Mouse (Mus musculus): ENCODE data around the gene Nfatc2. TPM values are rescaled to one million over a fixed set of nuclear protein-coding genes. Genes with fewer than 3 reads are reported as not detected.

Gene Nfatc2
- total and polyA plus RNA-seq, 3 experiments: not detected

DNA sequence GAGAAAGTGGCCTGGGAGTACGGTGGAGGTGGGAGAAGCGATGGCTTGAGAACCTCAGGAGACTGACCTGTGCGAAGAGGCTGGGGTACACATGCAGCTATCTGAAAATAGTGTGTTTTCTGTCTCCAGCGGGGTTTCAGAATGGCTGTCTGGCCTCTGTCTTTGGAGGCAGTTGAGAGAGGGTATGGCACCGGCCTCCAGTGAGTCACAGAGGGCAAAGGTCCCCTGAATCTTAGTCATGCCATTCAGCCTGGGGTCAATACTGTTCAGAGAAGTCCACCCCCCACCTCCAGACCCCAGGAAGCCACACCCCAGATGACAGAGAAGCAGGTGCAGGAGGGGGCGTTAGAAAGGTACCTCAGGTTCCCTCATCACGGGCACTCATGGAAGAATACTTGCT lies 83.7 kb downstream of the Nfatc2 start:
- H3K9ac ChIP-seq (ENCODE audit: control insufficient read depth, low read depth, low read length, poor library complexity, severe bottlenecking): no peak overlapping the region
- no peaks in the 10 kb centered on the region for H3K79me2 ChIP-seq (ENCODE audit: control insufficient read depth, insufficient read depth, low read length, poor library complexity)
- no peak for DNase-seq (ENCODE audit: low read depth, low spot score)
- H3K27me3 ChIP-seq (ENCODE audit: control insufficient read depth in 1 of 2, insufficient read depth in 2 of 2, low read length in 2 of 2): no peaks in the 10 kb centered on the region
- no peak overlapping the region for H3K27ac ChIP-seq (ENCODE audit: control insufficient read depth, low read depth, low read length)
- H3K36me3 ChIP-seq (ENCODE audit: control insufficient read depth in 1 of 2, insufficient read depth in 2 of 2, low read length in 2 of 2): no peaks in the 10 kb centered on the region
- H3K4me3 ChIP-seq (ENCODE audit: control insufficient read depth in 1 of 2, insufficient read depth in 1 of 2, low read depth in 2 of 2, low read length in 2 of 2): no peak overlapping the region
- no peaks in the 10 kb centered on the region for H3K9me3 ChIP-seq (replicated peaks; ENCODE audit: insufficient read depth, low read length)
- TF ChIP-seq USF2 (IDR thresholded peaks at IDR 0.05; ENCODE audit: borderline replicate concordance in 1 of 2, insufficient read depth in 1 of 2, low read depth in 1 of 2, low read length in 2 of 2) (no peak), SMC3 (IDR thresholded peaks at IDR 0.05; ENCODE audit: low read depth, low read length) (no peak), TBP (IDR thresholded peaks at IDR 0.05; ENCODE audit: low read depth, low read length) (no peak)
- H3K4me1 ChIP-seq (ENCODE audit: control insufficient read depth in 1 of 2, insufficient read depth in 2 of 2, low read length in 2 of 2): no peaks in the 10 kb centered on the region

DNA sequence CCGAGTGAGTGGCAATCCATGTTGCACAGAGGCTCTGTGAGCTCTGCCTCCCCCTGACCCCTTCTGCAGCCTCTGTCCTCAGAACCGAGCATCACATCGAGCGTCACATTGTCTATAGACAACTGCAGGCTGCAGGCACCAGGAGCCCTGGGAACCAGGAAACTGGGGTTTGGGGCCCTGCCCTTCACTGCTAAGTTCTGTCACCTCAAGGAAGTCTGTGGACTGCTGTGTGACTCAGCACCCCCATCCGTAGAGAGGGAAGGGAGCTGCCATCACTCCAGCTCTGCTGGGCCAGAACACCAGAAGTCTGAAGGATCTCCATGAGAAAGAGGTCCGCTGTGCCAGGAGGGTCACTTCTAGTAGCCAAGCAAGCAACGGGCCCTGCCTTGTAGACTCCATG lies 84.7 kb downstream of the Nfatc2 start:
- TF ChIP-seq CHD1 (IDR thresholded peaks at IDR 0.05; ENCODE audit: low read depth, low read length) (no peak), E2F4 (IDR thresholded peaks at IDR 0.05; ENCODE audit: borderline replicate concordance, low read depth, low read length) (no peak), TBP (IDR thresholded peaks at IDR 0.05; ENCODE audit: low read depth, low read length) (no peak), MAZ (IDR thresholded peaks at IDR 0.05; ENCODE audit: low read depth, low read length) (no peak), SMC3 (IDR thresholded peaks at IDR 0.05; ENCODE audit: low read depth, low read length) (no peak), USF2 (IDR thresholded peaks at IDR 0.05; ENCODE audit: borderline replicate concordance in 1 of 2, insufficient read depth in 1 of 2, low read depth in 1 of 2, low read length in 2 of 2) (no peak), ZC3H11A (IDR thresholded peaks at IDR 0.05; ENCODE audit: low read depth, low read length) (no peak), MAX (IDR thresholded peaks at IDR 0.05; ENCODE audit: low read length) (no peak), EP300 (IDR thresholded peaks at IDR 0.05; ENCODE audit: low read depth in 1 of 2, low read length in 2 of 2) (no peak), POLR2A (IDR thresholded peaks at IDR 0.05; ENCODE audit: control insufficient read depth in 1 of 2, insufficient read depth in 1 of 2, low read depth in 1 of 2, low read length in 2 of 2, poor library complexity in 1 of 2) (no peak), TAL1 (IDR thresholded peaks at IDR 0.05; ENCODE audit: low read length) (no peak), ETS1 (IDR thresholded peaks at IDR 0.05; ENCODE audit: low read depth, low read length) (no peak), ELF1 (IDR thresholded peaks at IDR 0.05; ENCODE audit: low read depth, low read length) (no peak), MYC (IDR thresholded peaks at IDR 0.05; ENCODE audit: low read depth, low read length) (no peak), NELFE (IDR thresholded peaks at IDR 0.05; ENCODE audit: low read depth, low read length) (no peak)
- no peak for DNase-seq (ENCODE audit: low read depth, low spot score)
- Histone ChIP-seq H3K9me3 (replicated peaks; ENCODE audit: insufficient read depth, low read length) (no peaks in the 10 kb centered on the region), H3K9ac (ENCODE audit: control insufficient read depth, low read depth, low read length, poor library complexity, severe bottlenecking) (no peak overlapping the region), H3K4me3 (ENCODE audit: control insufficient read depth in 1 of 2, insufficient read depth in 1 of 2, low read depth in 2 of 2, low read length in 2 of 2) (no peak overlapping the region), H3K4me1 (ENCODE audit: control insufficient read depth in 1 of 2, insufficient read depth in 2 of 2, low read length in 2 of 2) (no peaks in the 10 kb centered on the region), H3K79me2 (ENCODE audit: control insufficient read depth, insufficient read depth, low read length, poor library complexity) (no peaks in the 10 kb centered on the region), H3K36me3 (ENCODE audit: control insufficient read depth in 1 of 2, insufficient read depth in 2 of 2, low read length in 2 of 2) (no peaks in the 10 kb centered on the region), H3K27ac (ENCODE audit: control insufficient read depth, low read depth, low read length) (no peak overlapping the region), H3K27me3 (ENCODE audit: control insufficient read depth in 1 of 2, insufficient read depth in 2 of 2, low read length in 2 of 2) (no peaks in the 10 kb centered on the region)

DNA sequence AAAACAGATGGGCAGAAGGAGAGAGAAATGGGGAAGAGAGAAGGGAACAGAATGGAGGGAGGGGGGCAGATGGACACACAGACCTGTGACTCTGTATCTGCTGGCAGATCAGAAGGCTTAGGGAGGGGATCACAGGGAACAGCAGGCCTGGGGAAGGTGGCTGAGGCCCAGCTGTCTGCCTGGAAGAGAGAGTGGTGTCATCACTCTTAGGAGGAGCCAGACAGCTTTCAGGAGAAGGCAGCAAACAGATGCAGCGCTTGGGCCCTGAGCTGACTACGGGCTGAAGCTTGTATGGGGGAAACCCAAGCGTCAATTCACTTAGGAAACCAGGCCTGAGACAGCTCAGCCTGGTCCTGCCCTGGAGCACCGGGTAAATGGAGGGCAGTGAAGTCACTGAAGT lies 86.0 kb downstream of the Nfatc2 start:
- Histone ChIP-seq H3K4me1 (ENCODE audit: control insufficient read depth in 1 of 2, insufficient read depth in 2 of 2, low read length in 2 of 2) (no peaks in the 10 kb centered on the region), H3K79me2 (ENCODE audit: control insufficient read depth, insufficient read depth, low read length, poor library complexity) (no peaks in the 10 kb centered on the region), H3K9ac (ENCODE audit: control insufficient read depth, low read depth, low read length, poor library complexity, severe bottlenecking) (no peak overlapping the region), H3K4me3 (ENCODE audit: control insufficient read depth in 1 of 2, insufficient read depth in 1 of 2, low read depth in 2 of 2, low read length in 2 of 2) (no peak overlapping the region), H3K36me3 (ENCODE audit: control insufficient read depth in 1 of 2, insufficient read depth in 2 of 2, low read length in 2 of 2) (no peaks in the 10 kb centered on the region), H3K9me3 (replicated peaks; ENCODE audit: insufficient read depth, low read length) (no peaks in the 10 kb centered on the region), H3K27me3 (ENCODE audit: control insufficient read depth in 1 of 2, insufficient read depth in 2 of 2, low read length in 2 of 2) (no peaks in the 10 kb centered on the region), H3K27ac (ENCODE audit: control insufficient read depth, low read depth, low read length) (no peak overlapping the region)
- no peak for TF ChIP-seq ELF1 (IDR thresholded peaks at IDR 0.05; ENCODE audit: low read depth, low read length)
- TF ChIP-seq GABPA (IDR thresholded peaks at IDR 0.05; ENCODE audit: low read depth, low read length): no peak
- no peak for TF ChIP-seq NRF1 (IDR thresholded peaks at IDR 0.05; ENCODE audit: insufficient read depth, low read depth, low read length, poor library complexity, severe bottlenecking)
- no peak for TF ChIP-seq UBTF (IDR thresholded peaks at IDR 0.05; ENCODE audit: borderline replicate concordance, insufficient read depth, low read depth, low read length)
- no peak for TF ChIP-seq JUND (IDR thresholded peaks at IDR 0.05; ENCODE audit: low read depth, low read length)
- no peak for TF ChIP-seq CHD2 (IDR thresholded peaks at IDR 0.05; ENCODE audit: low read length)
- TF ChIP-seq GATA1 (IDR thresholded peaks at IDR 0.05; ENCODE audit: low read depth, low read length): no peak
- TF ChIP-seq ZNF384 (IDR thresholded peaks at IDR 0.05; ENCODE audit: low read depth, low read length): no peak
- no peak for TF ChIP-seq MAZ (IDR thresholded peaks at IDR 0.05; ENCODE audit: low read depth, low read length)
- TF ChIP-seq POLR2AphosphoS2 (IDR thresholded peaks at IDR 0.05; ENCODE audit: low read length): no peak
- TF ChIP-seq ZKSCAN1 (IDR thresholded peaks at IDR 0.05; ENCODE audit: low read depth, low read length): no peak
- no peak for TF ChIP-seq ETS1 (IDR thresholded peaks at IDR 0.05; ENCODE audit: low read depth, low read length)
- TF ChIP-seq POLR2A (IDR thresholded peaks at IDR 0.05; ENCODE audit: control insufficient read depth in 1 of 2, insufficient read depth in 1 of 2, low read depth in 1 of 2, low read length in 2 of 2, poor library complexity in 1 of 2): no peak
- TF ChIP-seq MEF2A (IDR thresholded peaks at IDR 0.05; ENCODE audit: extremely low read depth, insufficient replicate concordance, low read depth, low read length, poor library complexity, severe bottlenecking): no peak
- no peak for TF ChIP-seq CTCF (IDR thresholded peaks at IDR 0.05 in 2 of 3, conservative IDR thresholded peaks at IDR 0.05 in 1 of 3; ENCODE audit: control insufficient read depth in 1 of 3, insufficient read depth in 1 of 3, low read depth in 2 of 3, low read length in 3 of 3, poor library complexity in 1 of 3, severe bottlenecking in 1 of 3)
- no peak for DNase-seq (ENCODE audit: low read depth, low spot score)

Data from MEL (cell line).